Mouse (Mus musculus): ENCODE results near the gene Slc8a3.

Gene Slc8a3

DNA sequence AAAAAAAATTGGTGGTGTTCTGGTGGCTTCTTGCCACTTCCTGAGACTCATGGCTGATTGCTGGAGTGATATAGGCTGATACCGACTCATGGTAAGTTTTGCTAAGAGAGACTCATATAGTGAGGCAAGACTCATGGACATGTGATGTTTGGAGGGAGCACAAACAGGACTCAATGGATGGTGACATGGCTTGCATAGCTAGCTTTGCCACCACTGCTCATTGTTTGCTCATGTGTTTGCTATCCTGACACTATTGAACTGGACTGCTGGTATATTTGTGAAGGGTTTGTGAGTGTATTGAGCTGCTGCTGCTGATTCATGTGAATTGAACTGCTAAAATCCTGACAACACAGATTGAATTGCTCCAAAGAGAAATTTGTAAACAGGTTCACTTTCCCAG lies 95.8 kb downstream of the Slc8a3 start:
- no peak for DNase-seq (ENCODE audit: low spot score in 2 of 2)

DNA sequence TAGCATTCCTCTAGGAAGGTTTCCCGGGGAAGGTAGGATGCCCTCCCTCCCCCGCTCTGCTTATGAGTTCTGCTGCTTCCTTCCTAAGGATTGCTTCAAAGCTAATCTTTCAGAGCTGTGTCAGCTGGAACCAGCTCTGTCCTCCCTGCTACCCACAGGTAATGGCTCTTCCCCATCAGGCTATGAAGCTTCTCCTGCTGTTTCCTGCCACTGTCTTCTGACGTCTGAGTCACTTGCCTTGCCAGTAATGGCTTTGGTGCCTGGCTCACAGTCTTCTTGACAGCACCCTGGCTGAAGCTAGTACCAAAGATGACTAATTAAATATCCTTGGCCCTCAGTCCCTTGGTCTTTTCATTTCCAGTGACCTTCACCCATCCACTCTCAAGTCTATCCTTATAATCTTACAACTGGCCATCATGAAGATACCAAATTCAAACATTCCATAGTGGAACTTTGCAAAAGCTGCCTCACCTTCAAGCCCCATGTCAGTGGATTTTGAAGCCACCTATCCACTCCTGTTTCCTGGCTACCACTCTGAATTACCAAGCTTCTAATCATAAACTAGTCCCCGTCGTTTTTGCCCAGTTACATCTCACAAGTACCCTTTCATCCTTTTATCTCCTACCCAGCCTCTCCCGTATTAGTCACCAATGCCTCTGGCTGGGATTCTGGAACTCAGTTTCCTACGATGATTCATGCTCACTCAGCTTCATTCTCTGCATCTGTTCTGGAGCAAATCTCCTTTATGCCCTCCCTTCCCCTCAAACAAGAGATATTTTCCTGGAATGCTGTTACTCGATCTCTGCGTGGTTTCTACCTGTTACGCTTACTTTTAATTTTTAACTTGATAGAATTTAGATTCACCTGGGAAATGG lies 97.3 kb downstream of the Slc8a3 start:
- no peak for DNase-seq (ENCODE audit: low spot score in 2 of 2)

DNA sequence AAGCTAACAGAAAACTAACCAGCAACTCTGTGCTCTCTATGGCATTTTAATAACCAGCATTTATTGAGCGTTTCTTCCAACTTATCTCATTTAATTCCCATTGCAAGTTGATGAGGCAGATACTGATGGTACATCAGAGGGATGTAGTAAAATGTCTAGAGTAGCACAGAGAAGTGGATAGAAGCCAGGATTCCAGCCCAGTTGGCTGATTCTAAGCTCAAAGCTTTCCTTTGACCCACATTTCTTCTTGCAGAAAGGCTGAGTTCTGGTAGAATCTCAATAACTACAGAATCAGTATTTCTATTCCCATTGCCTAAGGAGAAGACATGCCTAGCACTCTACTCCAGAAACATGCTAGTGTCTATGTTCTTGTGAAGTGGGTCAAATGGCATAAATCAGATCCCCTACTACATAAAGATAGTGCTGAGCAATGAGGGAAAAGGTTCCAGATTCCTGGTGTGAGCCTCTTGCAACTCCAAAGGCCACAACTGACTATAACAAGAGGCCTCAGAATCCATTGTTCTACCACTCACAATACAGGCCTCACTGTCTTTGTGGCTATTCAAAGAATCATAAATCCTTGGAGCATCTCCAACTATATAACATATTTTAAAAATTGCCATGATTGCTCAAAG lies 99.1 kb downstream of the Slc8a3 start:
- DNase-seq (ENCODE audit: low spot score in 2 of 2) = no peak

DNA sequence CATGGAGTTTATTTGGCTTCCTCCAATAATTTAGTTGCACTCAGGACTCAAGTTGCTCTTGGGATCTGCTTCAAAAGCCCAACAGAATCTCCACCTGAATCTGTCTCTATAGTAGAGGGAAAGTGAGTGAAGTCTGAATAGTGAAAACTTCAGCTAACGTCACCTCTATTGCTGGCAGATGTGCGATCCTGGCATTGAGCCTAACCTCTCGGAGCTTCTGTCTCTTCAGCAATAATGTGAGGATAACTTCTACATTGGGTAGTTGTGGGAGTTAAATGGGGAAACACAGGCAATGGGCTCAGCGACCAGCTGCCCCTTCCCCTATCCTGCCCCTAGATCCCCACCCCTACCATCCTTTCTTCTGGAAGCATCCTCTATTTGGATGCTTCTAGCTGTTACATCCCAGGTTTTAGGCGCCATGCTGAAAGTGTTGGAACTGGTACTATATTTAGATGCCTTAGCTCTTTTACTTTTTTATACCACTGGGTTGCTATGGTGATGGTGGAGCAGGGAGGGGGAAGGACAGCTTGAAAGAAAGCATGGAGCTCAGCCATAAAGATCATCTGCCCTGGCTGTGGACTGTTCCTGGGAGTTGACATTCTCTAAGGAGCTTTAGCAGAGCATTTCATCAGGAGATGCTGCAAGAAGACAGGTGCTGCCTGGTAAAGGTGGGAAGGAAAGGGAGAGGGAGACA lies 105.1 kb downstream of the Slc8a3 start:
- no peak for DNase-seq (ENCODE audit: low spot score in 2 of 2)

DNA sequence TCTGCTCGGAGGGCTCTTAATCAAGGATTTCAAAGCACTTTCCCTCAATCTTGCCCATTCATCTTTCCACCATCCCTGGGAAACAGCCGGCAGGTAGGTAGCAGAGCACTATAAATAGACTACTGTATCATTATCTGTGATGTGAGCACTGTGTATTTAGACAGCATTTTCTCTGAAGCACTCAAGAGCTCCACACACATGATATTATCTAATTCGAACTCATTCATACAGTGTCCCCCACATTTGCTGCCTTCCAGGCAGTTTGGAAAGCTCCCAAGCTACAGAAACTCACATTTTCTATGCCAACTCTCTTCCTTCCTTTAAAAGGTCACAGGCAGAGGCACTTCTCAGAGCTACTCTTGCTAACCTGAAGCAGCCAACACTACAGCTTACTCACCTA lies 106.4 kb downstream of the Slc8a3 start:
- DNase-seq (ENCODE audit: low spot score in 2 of 2) = no peak

DNA sequence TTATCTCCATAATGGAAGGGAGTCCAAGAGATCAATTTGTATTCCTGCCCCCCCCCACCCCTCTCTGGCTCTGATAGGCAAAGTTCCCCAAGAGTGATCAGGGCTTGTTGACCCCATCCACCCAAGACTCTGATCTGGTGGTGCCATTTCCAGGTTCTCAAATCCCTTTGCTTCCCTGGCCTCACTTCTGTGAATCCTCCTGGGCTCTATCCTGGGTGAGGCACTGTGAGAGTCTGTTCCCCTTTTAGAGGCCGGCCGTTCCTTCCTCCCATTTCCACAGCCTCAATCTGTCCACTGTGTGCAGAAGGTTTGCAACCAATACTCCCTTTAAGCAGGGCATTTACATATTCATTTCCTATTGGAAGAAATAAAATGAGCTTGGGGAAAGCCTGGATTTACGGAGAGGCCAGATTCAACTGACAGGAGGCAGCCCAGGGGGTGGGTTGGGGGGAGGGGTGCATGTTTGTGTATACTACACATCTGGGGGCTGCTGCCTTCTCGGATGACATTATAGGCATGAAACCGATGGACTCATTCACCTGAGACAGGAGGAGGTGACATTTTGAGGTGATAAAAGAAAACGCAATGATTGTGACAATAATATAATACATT lies 106.9 kb downstream of the Slc8a3 start:
- no peak for DNase-seq (ENCODE audit: low spot score in 2 of 2)

DNA sequence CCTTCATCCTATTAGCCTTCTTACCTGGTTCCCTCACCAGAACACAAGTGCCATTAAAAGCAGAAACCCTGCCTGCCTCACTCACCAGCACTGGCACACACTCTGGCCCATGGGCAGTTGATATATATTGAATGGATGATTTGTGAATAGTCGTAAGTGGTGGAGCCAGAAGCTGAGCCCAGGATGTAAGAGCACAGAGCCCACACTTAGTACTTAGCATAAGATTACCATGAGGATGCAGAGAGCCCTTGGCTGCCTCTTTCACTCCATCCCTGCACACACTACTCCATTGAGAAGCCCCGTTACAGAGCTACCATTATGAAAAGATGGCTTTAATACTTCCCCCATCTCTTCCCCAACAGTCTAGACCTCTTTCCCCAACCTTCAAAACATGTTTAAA lies 108.1 kb downstream of the Slc8a3 start:
- DNase-seq (ENCODE audit: low spot score in 2 of 2) = no peak

DNA sequence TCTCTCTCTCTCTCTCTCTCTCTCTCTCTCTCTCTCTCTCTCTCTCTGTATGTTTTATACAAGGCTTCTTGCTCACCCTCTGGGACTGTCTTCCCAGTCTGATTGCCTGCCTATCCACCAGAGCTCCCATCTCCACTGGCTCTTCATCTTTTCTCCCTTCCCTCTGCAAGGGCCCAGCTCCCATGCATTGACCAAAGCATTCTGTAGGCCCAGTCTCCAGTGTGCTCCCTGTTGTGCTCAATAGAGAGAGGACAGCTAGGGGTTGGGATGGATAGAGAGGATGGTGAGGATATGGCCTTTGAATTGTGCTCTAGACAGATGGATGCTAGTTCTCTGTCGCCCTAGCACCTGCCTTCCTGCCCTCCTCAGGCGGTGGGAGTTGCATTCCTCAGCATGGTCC lies 109.7 kb downstream of the Slc8a3 start:
- no peak for DNase-seq (ENCODE audit: low spot score in 2 of 2)

DNA sequence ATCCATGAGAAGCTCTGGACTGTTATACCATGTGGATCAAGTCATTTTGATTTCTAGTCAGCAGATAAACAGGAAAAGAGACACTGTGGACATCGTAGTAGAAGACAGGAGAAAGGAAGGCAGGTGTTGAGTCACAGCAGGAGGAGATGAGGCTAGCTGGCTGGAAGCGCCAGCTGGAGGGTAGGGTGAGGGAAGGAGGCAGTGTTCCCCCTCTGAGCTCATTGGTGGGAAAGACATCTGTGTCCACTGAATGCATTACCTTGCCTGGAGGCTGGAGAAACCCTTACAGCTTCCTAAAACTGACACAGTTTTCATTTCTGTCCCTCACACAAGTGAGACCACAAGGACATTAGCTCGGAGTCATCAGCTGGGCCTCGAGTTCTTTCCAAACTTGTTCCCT lies 113.6 kb downstream of the Slc8a3 start:
- DNase-seq (ENCODE audit: low spot score in 2 of 2) = no peak

DNA sequence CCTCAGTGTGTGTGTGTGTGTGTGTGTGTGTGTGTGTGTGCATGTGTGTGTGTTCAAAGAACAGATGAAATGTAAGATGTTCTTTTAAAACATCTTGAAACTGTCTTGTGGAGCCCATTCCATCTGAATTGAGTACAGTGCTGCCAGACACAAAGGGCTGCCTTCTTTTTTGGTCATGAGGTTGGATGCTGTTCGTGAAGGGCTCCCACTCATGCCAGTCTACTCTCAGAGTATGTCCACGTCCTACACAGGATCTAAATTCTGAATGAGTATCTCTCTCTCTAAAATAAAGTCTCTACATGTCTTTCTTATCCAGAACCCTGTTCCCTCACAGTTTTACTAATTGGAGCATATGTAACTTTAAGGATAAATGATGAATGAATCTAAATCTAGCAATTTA lies 124.4 kb downstream of the Slc8a3 start:
- DNase-seq (ENCODE audit: low spot score in 2 of 2) = no peak

DNA sequence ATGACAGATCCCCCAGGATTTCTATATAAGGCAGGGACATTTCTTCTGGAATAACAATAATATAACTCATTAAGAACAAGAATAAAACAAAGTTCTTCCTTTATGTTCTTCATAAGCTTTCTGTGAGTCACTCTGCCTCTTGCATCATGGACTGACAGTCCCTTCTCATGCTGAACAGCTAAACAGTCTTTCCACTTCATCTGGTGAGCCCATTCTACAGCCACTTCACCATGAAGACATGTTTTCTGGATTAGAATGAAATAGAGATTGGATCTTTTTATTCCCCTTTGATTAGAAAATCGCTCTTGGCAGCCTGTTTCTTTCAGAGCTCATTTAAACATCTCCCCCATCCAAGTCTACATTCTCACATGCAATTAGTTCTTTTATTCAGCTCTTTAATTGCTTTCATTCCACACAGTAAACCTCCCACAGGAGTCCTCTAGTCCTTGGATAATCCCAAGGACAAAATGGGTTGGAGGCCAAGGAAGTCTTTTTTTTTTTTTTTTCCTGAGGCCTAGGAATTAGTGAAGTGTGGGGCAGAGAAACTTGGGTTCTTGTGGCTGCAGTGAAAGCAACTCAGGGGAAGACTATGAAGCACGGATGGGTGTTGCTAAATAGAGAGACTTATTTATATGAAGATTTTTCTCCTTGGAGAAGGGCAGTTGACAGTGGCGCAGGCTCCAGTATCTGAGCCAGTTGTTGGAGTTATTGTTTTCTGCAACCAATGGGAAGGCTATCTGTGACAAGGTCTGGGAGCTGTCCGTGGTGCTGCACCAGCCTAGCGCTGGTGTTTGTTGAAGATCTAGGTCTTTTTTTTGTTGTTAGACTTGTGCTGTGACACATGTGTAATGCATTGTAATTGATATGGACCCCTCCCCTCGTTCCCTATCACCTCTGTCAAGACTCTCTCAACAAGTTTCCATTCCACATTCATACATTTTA lies 127.1 kb downstream of the Slc8a3 start:
- DNase-seq (ENCODE audit: low spot score in 2 of 2) = no peak

DNA sequence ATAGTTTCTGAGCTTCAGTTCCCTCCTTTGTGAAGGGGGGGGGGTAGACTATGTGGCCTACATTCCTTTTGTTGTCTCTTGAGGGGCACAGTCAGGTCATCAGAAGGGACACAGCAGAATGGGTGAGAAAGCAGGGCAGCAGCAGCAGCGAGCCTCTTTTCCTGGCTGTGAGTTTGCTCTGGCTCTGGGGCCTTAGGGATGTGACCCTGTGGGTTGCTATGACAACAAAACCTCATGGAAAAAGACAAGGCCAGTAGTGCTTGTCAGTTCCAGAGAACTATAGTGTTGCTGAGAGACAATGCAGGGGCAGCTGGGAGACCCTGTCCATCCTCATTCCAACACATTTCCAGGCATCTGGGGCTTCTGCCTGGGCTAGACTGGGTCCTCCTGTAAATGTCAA lies 129.8 kb downstream of the Slc8a3 start:
- DNase-seq (ENCODE audit: low spot score in 2 of 2) = no peak

DNA sequence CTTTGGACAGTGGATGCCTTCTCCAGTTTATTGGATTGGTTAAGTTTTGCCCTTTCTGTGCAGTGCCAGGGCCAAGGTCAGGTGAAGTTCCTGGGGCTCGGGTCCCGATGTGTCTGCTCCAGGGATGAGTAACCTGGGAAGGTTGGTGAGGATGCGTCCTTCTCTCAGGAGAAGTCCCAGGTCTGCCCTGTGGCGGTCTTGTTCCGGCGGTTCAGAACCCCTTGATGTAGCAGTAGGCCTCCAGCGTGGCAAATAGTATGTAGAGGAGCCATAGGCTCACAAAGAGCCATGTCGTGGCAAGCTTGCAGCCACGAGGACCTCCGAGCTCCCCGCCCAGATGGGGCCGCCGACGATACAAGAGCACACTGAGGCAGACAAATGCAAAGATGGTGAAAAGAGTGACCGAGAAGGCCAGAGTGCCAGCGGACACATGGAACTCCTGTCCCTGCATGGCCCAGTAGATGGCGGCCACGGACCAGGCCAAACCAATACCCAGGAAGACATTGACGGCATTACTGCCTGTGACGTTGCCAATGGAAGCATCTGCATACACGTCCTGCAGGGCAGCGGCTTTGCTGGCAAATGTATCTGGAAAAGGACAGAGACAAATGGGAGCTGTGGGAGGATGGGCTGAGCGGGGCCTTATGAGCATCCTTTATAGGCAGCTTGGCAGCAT lies 133.6 kb downstream of the Slc8a3 start:
- peak; percentile 7 to 32 for DNase-seq (ENCODE audit: low spot score in 2 of 2)

DNA sequence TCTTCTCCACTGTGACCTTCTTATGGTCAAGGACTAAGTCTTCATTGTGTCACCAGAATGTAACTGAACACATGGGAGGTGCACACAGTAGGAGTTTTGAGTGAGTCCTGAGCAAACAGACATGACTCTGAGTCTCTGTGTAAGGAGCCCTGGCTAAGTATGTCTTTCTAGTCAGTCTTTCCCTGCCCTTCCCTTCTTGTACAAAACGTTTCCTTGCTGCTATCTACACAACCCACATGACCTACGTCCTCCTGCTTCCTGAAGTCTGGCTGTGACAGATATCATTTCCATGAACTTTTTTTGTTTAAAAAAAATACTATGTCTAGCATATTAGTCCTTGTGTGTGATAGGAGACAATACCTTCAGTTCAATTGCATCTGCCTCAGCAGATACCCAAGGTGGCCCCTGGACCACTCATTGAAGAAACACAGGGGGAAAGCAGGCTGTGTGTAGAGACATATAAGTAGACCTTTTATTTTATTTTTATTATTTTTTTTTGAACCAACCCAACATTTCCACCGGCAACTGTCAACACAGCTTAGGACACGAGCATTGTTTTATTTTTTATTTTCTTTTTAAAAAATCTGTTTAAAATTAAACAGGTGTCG lies 135.4 kb downstream of the Slc8a3 start:
- DNase-seq (ENCODE audit: low spot score in 2 of 2) = no peak

DNA sequence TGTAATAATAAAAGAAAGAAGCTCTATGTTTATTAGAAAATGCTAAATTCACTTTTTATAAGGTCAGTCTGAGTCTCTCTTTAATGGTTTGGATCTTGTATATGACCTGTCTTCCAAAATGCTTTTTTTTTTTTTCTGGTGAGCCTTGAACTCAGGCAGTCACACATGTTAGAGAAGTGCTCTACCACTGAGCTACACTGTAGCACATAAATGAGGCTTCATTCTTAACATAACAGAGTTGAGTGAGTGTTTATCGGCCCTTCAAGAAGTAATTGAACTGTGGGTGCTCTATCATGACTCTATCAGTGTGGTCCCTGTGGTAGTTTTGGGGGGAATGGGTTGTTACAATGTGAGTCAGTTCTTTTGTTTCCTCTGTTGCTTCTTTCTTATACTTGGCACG lies 139.0 kb downstream of the Slc8a3 start:
- no peak for DNase-seq (ENCODE audit: low spot score in 2 of 2)

DNA sequence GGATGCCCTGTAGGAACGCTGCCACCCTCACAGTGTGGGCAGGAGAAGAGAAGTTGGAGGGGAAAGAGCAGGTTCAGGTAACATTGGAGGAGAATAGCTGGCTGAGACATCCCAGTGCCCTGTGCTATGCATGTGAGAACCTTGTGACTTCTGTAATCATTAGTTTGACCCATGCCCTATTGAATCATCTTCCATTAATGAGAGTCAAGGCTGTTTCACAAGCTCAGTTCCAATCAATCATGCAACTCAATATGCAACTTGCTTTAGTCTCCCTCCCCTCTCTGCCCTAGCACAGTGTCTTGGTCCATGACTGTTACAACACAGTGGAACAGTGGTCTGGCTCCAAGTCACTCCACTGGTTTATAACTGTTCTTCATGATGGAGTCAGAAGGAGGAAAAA lies 143.3 kb downstream of the Slc8a3 start:
- DNase-seq (ENCODE audit: low spot score in 2 of 2) = no peak

DNA sequence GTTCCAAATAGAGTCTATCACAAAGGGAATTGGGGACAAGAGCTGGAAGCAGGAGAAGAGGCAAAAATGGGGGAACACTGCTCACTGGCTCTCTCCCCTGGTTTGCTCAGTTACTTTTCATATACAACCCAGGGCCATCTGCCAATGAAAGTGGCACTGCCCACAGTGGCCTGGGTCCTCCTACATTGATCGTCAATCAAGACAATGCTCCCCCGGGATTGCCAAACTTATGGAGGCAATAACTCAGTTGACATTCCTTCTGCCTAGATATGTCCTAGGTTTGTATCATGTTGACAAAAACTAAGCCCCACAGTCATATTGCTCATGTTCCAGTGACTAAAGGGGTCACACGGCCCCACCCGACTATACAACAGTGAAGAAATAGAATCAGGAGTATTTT lies 144.0 kb downstream of the Slc8a3 start:
- no peak for DNase-seq (ENCODE audit: low spot score in 2 of 2)

DNA sequence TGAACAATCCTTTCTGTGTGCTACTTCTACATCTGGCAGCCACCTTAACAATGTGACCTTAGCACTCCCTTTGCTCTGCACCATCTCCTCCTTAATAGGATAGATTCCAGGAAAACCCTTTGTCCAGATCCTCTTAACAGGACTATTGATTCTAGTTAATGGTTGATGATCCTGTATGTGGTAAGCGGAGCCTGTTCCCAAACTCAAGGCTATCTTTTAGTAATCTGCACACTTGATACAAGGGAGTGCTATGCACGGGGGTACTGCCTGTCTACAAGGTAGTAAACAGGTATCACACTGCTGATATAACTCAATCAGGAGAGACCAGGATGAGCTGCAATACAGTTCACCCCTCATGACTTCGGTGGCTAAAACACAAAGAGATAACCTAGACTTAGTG lies 144.6 kb downstream of the Slc8a3 start:
- no peak for DNase-seq (ENCODE audit: low spot score in 2 of 2)

DNA sequence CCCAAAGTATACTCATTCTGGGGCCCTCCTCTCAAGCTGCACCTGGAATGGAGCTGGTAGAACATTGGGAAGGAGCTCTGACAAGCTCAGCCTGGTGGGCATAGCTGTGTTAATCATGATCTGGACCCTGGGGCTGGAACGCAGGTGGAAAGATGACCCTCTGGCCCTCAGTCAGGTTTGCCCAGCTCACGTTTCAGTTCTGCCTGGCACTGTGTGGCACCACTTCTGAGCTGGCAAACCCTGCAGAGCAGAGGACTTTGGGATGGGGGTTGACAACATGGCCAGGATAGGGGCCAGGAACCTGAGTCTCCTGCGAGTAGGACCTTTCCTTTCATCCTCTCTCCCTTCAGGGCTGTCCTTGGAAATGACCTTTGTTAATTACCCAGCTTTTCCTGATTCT lies 146.3 kb downstream of the Slc8a3 start:
- DNase-seq (ENCODE audit: low spot score in 2 of 2) = no peak

DNA sequence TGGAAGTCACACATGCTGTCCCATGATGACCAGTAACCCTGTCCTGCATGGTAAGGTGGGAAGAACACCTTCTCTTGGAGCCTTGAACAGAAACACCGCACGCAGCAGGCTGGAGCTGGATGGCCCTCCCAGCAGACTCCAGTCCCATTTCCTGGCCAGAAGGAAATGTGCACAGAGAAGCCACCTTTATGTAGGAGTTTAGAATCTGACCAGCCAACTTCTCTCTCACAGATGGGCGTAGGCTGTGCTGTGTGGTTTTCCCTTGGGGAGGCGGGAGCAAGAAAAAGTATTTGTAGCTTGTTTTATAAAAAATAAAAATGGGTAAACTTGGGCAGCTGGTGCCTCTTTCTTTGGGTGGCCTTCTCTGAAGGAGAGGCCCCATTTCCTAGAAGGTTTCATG lies 146.9 kb downstream of the Slc8a3 start:
- no peak for DNase-seq (ENCODE audit: low spot score in 2 of 2)
